Mouse (Mus musculus): ENCODE measurements around the gene Itpkc. TPM values are rescaled to one million over a fixed set of nuclear protein-coding genes. Genes with fewer than 3 reads are reported as not detected.

Gene Itpkc
- polyA plus RNA-seq, 2 experiments, result 1.3 to 2.0 TPM

DNA sequence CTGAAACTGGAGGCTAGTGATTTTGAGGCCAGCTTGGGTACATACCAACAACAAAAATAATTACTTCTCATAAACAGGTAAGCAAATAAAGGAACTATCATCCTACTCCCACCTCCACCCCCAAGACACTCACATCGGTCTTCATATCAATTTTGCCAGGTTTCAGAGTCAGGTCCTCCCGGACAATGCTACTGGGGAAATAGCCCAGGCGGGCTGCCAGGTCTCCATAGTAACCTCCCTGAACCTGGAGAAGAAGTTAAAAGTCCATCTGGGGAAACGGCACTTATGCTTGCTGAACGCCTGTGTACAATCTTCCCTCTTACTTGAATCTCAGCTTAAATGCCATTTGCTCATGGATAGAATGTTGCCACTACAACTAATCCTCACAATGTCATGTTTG, 48.4 kb downstream of the Itpkc start:
- Histone ChIP-seq H3K27ac (no peak overlapping the region), H3K36me3 (replicated peaks; ENCODE audit: control insufficient read depth, insufficient read depth, low read depth) (no peaks in the 10 kb centered on the region; the same call in none of the 2 replicates), H3K4me2 (ENCODE audit: low read depth) (no peak overlapping the region), H3K4me1 (replicated peaks; ENCODE audit: control insufficient read depth in 2 of 2, insufficient read depth in 2 of 2, low read length in 1 of 2) (peaks cover 10 to 18% of the 10 kb centered on the region in 2 experiments), H3K9me3 (ENCODE audit: control insufficient read depth, low read length) (no peaks in the 10 kb centered on the region), H3K4me3 (ENCODE audit: insufficient read depth in 1 of 2, low read depth in 2 of 2, low read length in 2 of 2) (no peak overlapping the region), H3K27me3 (ENCODE audit: control insufficient read depth, insufficient read depth, low read length) (no peaks in the 10 kb centered on the region), H3K9ac (replicated peaks) (no peak overlapping the region)
- no peak for DNase-seq (ENCODE audit: low read depth in 3 of 3, low spot score in 3 of 3)
- no peak for TF ChIP-seq CTCF (IDR thresholded peaks at IDR 0.05; ENCODE audit: low read depth)
- no peak for TF ChIP-seq EP300 (IDR thresholded peaks at IDR 0.05; ENCODE audit: low read depth)
- 65% methylated on average over 5 of the region's 5 CpGs for WGBS (ENCODE audit: insufficient replicate concordance)
- ATAC-seq (ENCODE audit: insufficient read depth), result no peak

DNA sequence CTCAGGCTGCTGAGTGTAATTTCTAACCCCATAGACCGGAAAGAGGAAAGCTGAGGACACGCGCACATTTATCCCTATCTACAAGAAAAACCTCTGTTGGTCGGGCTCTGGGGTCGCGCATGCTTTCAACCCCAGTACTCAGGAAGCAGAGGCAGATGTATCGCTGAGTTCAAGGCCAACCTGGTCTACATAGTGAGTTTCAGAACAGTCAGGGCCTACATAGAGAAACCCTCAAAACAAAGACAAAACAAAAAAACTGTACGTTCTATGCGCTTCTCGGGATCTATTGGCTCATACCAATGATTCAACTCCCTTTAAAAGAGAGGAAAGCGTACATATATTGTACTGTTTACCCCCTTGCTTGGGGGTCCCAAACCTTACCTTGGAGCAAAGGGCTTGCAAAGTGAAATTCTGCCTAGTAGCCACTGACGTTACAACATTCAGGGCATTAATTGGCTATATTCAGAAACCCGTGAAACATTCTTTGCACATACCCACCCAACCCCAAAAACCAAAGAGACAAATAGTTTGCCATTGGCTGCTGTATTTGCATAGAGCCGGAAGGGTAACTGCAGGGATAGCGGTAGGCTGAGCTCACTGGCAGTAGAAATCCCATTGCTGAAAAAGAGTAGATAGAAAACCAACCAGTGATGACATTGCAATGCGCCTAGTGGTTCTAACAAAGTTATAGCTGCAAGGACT, 49.1 kb downstream of the Itpkc start:
- DNase-seq (ENCODE audit: low read depth in 3 of 3, low spot score in 3 of 3), result no peak
- no peak for ATAC-seq (ENCODE audit: insufficient read depth)
- H3K36me3 ChIP-seq (replicated peaks; ENCODE audit: control insufficient read depth, insufficient read depth, low read depth), result no peaks in the 10 kb centered on the region; the same call in 1 of the 2 replicates
- H3K4me3 ChIP-seq (ENCODE audit: insufficient read depth in 1 of 2, low read depth in 2 of 2, low read length in 2 of 2), result peak overlapping the region; percentile 54 to 88
- TF ChIP-seq EP300 (IDR thresholded peaks at IDR 0.05; ENCODE audit: low read depth) (no peak), CTCF (IDR thresholded peaks at IDR 0.05; ENCODE audit: low read depth) (no peak)
- 42% methylated on average over 16 of the region's 16 CpGs for WGBS (ENCODE audit: insufficient replicate concordance)
- H3K27me3 ChIP-seq (ENCODE audit: control insufficient read depth, insufficient read depth, low read length), result no peaks in the 10 kb centered on the region
- no peak overlapping the region for H3K27ac ChIP-seq
- peak overlapping the region; percentile 73 for H3K4me2 ChIP-seq (ENCODE audit: low read depth)
- no peaks in the 10 kb centered on the region for H3K9me3 ChIP-seq (ENCODE audit: control insufficient read depth, low read length)
- peaks cover 10 to 18% of the 10 kb centered on the region in 2 experiments for H3K4me1 ChIP-seq (replicated peaks; ENCODE audit: control insufficient read depth in 2 of 2, insufficient read depth in 2 of 2, low read length in 1 of 2)
- peak overlapping the region; percentile 37 for H3K9ac ChIP-seq (replicated peaks)

DNA sequence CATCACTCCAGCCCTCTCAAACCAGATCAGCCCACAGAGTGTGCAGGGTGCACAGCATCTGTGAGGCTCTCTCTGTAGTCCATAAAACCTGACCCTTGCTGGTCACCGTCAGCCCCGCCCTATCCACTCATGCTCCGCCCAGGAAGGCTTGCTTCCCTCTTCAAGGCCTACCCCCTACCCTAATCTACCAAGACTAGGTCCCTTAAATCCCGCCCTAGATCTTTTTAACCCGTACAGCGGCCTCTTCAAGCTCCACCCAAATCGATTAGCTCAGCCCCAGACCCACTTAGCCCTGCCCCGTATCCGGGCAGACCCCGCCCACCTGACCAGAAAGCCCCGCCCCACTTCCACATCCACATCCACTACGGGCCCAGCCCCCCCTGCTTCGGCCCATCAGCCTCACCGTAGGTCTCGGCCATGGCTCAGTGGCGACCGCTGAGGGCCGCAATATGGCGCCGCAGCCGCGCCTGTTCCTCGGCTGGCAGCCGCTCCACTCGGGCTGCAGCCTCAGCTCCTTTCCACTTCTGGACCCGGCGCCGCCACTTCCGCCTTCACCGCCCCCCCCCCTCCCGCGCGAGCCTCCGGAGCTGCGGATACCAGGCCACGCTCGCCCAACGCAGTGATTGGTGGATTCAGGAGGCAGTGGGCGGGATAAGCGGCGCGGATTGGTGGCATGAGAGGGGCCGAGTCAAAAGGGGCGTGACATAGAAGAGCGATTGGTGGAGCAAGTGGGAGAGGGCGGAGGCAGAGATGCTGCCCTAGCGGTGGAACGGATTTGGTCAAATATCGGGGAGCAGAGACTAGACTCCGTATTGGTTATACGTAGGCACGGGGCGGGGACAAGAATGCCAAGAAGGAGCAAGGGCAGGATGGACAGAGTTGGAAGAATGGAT, 49.9 kb downstream of the Itpkc start, which contains the start of gene Rab4b:
Gene Rab4b, minus strand, starts transcription at position 573 of the 893 bp plus-strand sequence.
- no peaks in the 10 kb centered on the region for H3K9me3 ChIP-seq (ENCODE audit: control insufficient read depth, low read length)
- H3K4me1 ChIP-seq (replicated peaks; ENCODE audit: control insufficient read depth in 2 of 2, insufficient read depth in 2 of 2, low read length in 1 of 2), result peaks cover 10 to 18% of the 10 kb centered on the region in 2 experiments
- peak; percentile 95 for ATAC-seq (ENCODE audit: insufficient read depth)
- peak within 1 kb of the TSS; percentile 73 for H3K4me2 ChIP-seq (ENCODE audit: low read depth)
- peak within 1 kb of the TSS; percentile 78 to 88 for H3K4me3 ChIP-seq (ENCODE audit: insufficient read depth in 1 of 2, low read depth in 2 of 2, low read length in 2 of 2)
- TF ChIP-seq CTCF (IDR thresholded peaks at IDR 0.05; ENCODE audit: low read depth) (peak; percentile 86), EP300 (IDR thresholded peaks at IDR 0.05; ENCODE audit: low read depth) (peak; percentile 32; the same call in 1 of the 2 replicates)
- peak within 1 kb of the TSS; percentile 44 for H3K9ac ChIP-seq (replicated peaks)
- under 1% methylated on average over 53 of the region's 53 CpGs for WGBS (ENCODE audit: insufficient replicate concordance)
- H3K36me3 ChIP-seq (replicated peaks; ENCODE audit: control insufficient read depth, insufficient read depth, low read depth), result no peaks in the 10 kb centered on the region; the same call in 1 of the 2 replicates
- H3K27ac ChIP-seq, result peak within 1 kb of the TSS; percentile 70
- H3K27me3 ChIP-seq (ENCODE audit: control insufficient read depth, insufficient read depth, low read length), result no peaks in the 10 kb centered on the region
- peak; percentile 99 for DNase-seq (ENCODE audit: low read depth in 3 of 3, low spot score in 3 of 3)

DNA sequence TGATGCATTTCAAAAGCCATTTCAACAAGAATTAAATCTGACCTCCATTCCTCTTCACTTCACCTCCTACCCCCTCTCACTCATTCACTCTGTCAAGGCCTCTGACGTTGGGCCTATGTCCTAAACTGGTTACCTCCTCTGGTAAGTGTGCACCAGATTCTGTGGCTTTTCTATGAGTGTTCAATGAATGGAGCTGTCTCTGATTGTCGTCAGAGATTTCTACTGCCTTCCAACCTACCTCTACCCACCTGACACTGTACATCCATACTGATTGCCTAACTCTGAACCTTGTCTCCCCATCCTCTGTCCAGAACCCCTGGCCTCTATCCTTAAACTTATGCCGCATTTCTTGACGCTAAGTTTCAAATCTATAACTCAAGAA, 50.5 kb downstream of the Itpkc start:
- H3K27ac ChIP-seq, result peak overlapping the region; percentile 70
- no peaks in the 10 kb centered on the region for H3K9me3 ChIP-seq (ENCODE audit: control insufficient read depth, low read length)
- H3K27me3 ChIP-seq (ENCODE audit: control insufficient read depth, insufficient read depth, low read length), result no peaks in the 10 kb centered on the region
- ATAC-seq (ENCODE audit: insufficient read depth), result no peak
- peak overlapping the region; percentile 78 to 88 for H3K4me3 ChIP-seq (ENCODE audit: insufficient read depth in 1 of 2, low read depth in 2 of 2, low read length in 2 of 2)
- 20% methylated on average over 4 of the region's 4 CpGs for WGBS (ENCODE audit: insufficient replicate concordance)
- no peak for DNase-seq (ENCODE audit: low read depth in 3 of 3, low spot score in 3 of 3)
- H3K36me3 ChIP-seq (replicated peaks; ENCODE audit: control insufficient read depth, insufficient read depth, low read depth), result no peaks in the 10 kb centered on the region
- peak overlapping the region; percentile 44 for H3K9ac ChIP-seq (replicated peaks)
- TF ChIP-seq CTCF (IDR thresholded peaks at IDR 0.05; ENCODE audit: low read depth), result no peak
- no peak for TF ChIP-seq EP300 (IDR thresholded peaks at IDR 0.05; ENCODE audit: low read depth)
- H3K4me2 ChIP-seq (ENCODE audit: low read depth), result peak overlapping the region; percentile 73
- H3K4me1 ChIP-seq (replicated peaks; ENCODE audit: control insufficient read depth in 2 of 2, insufficient read depth in 2 of 2, low read length in 1 of 2), result peaks cover 10 to 18% of the 10 kb centered on the region in 2 experiments

DNA sequence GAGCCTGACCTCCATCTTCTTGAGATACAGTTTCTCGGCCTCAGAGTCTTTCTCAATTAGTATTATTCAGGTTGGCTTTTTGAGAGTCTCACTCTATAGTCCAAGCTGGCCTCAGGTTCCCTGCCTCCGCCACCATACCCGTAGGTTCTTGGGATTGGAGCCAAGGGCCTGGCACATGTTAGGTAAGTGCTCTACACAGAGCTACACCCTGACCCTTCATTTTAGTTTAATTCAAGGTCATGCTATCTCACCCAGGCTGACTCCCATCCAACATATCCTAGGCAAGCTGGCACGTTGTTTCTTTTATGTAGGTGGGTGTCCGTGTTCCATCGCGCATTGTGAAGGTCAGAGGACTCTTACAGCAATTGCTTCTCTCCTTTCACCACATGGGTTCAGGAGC, 53.6 kb downstream of the Itpkc start:
- peaks cover 10 to 14% of the 10 kb centered on the region in 2 experiments for H3K4me1 ChIP-seq (replicated peaks; ENCODE audit: control insufficient read depth in 2 of 2, insufficient read depth in 2 of 2, low read length in 1 of 2)
- no peak overlapping the region for H3K9ac ChIP-seq (replicated peaks)
- no peak overlapping the region for H3K4me3 ChIP-seq (ENCODE audit: insufficient read depth in 1 of 2, low read depth in 2 of 2, low read length in 2 of 2)
- no peak overlapping the region for H3K4me2 ChIP-seq (ENCODE audit: low read depth)
- no peak overlapping the region for H3K27ac ChIP-seq
- DNase-seq (ENCODE audit: low read depth in 3 of 3, low spot score in 3 of 3), result no peak
- no peak for ATAC-seq (ENCODE audit: insufficient read depth)
- no peaks in the 10 kb centered on the region for H3K27me3 ChIP-seq (ENCODE audit: control insufficient read depth, insufficient read depth, low read length)
- no peaks in the 10 kb centered on the region for H3K9me3 ChIP-seq (ENCODE audit: control insufficient read depth, low read length)
- WGBS (ENCODE audit: insufficient replicate concordance), result 82% methylated on average over 7 of the region's 7 CpGs
- no peaks in the 10 kb centered on the region for H3K36me3 ChIP-seq (replicated peaks; ENCODE audit: control insufficient read depth, insufficient read depth, low read depth)
- no peak for TF ChIP-seq EP300 (IDR thresholded peaks at IDR 0.05; ENCODE audit: low read depth)
- TF ChIP-seq CTCF (IDR thresholded peaks at IDR 0.05; ENCODE audit: low read depth), result no peak

Measured in liver, embryonic 14.5 days (tissue).